Mouse (Mus musculus) lung, embryonic 14.5 days (tissue): ENCODE data around the gene Sox1. TPM values are rescaled to one million over a fixed set of nuclear protein-coding genes. Genes with fewer than 3 reads are reported as not detected.

ENCODE experiments used
- ATAC-seq: fragments of 200-750 bp; cut with Nextera tagmentation; 2 replicates; pipeline ENCODE4 v1.8.0; 2017; ENCODE audit warnings: mild to moderate bottlenecking, moderate TSS enrichment, moderate library complexity; ENCODE audit not compliant: insufficient read depth
- DNase-seq: peaks from one replicate; pipeline ENCODE4 v3.0.0-alpha.2; 2015
- H3K27ac ChIP-seq: fragments of 300-500 bp; sonication (generic); 2 replicates; pipeline ENCODE4 v1.5.1; 2014; ENCODE audit warnings: low read depth, mild to moderate bottlenecking, moderate library complexity
- H3K27me3 ChIP-seq: fragments of 300-500 bp; sonication (generic); 2 replicates; pipeline ENCODE4 v1.6.1; 2014; ENCODE audit warnings: low read length, control low read depth; ENCODE audit not compliant: insufficient read depth
- H3K36me3 ChIP-seq: fragments of 300-500 bp; sonication (generic); 2 replicates; pipeline ENCODE4 v1.6.1; 2014; ENCODE audit warnings: control low read depth; ENCODE audit not compliant: insufficient read depth
- H3K4me1 ChIP-seq: fragments of 300-500 bp; sonication (generic); 2 replicates; pipeline ENCODE4 v1.6.1; 2014; ENCODE audit warnings: antibody characterized with exemption, control low read depth; ENCODE audit not compliant: insufficient read depth
- H3K4me2 ChIP-seq: fragments of 300-500 bp; sonication (generic); 2 replicates; pipeline ENCODE4 v1.6.1; 2014; ENCODE audit warnings: mild to moderate bottlenecking
- H3K4me3 ChIP-seq: fragments of 300-500 bp; sonication (generic); 2 replicates; pipeline ENCODE4 v1.5.1; 2014; ENCODE audit warnings: low read depth, low read length
- H3K9ac ChIP-seq: fragments of 300-500 bp; sonication (generic); 2 replicates; pipeline ENCODE4 v1.6.1; 2014
- H3K9me3 ChIP-seq: fragments of 300-500 bp; sonication (generic); 2 replicates; pipeline ENCODE4 v1.6.1; 2016; ENCODE audit warnings: low read depth, low read length, control low read depth
- CTCF ChIP-seq: IDR thresholded peaks from 2 replicates; pipeline ENCODE4 v1.5.1; 2016; ENCODE audit warnings: antibody characterized with exemption, low read depth
- WGBS: fragments of 180-500 bp; shearing (Covaris S2); extraction: QIAGEN DNeasy Blood & Tissue Kit; methylation state at CpG from one replicate; pipeline ENCODE4 v1.1.7; 2014; 5-methylcytosine and 5-hydroxymethylcytosine counted together
- polyA plus RNA-seq: library from polyadenylated mRNA; unstranded; fragments of >200 nt; fragmentation: Nextera tagmentation; extraction: Ambion mirVana; gene quantifications from 2 replicates; pipeline ENCODE4 v1.2.1, GENCODE M21; 2014

Gene Sox1
- polyA plus RNA-seq, 1 experiment from 2014 or later = 0.04 TPM

DNA sequence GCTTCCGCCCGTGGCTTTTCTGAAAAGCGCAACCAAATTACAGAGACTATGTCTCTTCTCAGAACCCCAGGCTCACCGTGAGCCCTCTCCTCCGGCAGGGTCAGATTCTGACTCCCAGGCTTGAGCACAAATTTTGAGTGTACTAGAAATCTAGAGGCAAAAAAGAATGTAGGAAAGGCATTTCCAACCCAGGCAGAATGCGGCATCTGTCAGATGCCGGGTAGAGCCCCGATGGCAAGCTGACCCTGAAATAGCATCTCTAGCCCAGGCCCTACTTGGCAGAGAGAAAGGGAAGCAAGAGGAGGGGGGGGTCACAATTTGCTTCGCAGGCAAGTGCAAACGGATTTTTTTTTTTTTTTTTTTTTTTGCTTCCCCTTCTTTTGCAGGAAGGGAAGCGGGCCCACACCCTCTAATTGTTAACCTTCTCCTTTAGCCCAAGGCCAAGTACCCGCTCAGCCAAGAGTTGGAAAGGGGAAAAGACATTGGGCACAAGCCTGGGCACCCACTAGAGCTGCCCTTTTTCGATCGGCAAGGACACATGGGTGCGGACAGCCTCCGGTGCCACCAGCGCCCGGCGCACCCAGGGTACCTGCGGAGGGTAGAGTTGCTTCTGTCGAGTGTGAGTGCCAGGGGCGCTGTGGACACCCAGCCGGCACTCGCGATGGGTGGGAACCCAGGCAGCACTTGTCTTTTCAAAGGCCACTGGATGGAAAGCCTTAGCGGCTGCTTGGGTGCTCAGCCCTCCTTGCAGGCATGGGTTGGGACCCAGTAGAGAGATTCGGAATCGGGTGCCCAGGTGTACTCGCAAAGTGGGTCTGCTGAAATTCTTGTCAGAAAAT is 5.1 kb upstream of the Sox1 start:
- Histone ChIP-seq H3K9me3 (no peaks in the 10 kb centered on the region), H3K4me1 (no peaks in the 10 kb centered on the region), H3K27ac (no peak overlapping the region), H3K36me3 (no peaks in the 10 kb centered on the region), H3K4me2 (no peak overlapping the region), H3K9ac (no peak overlapping the region), H3K4me3 (no peak overlapping the region), H3K27me3 (peaks cover 100% of the 10 kb centered on the region)
- DNase-seq (no peak), ATAC-seq (no peak)
- no peak for TF ChIP-seq CTCF
- WGBS = 2% methylated on average over 29 of the region's 29 CpGs

- ATAC-seq = no peak
- Histone ChIP-seq H3K9me3 (no peaks in the 10 kb centered on the region), H3K9ac (no peak overlapping the region), H3K4me3 (no peak overlapping the region), H3K4me2 (no peak overlapping the region), H3K27ac (no peak overlapping the region), H3K27me3 (peaks cover 100% of the 10 kb centered on the region), H3K4me1 (no peaks in the 10 kb centered on the region), H3K36me3 (no peaks in the 10 kb centered on the region)
- DNase-seq = peak; percentile 11
- TF ChIP-seq CTCF = no peak
- WGBS = 2% methylated on average over 38 of the region's 38 CpGs
Observed at GRCm38 (mm10) chr8:12390640-12391365, 4.3 kb upstream of the Sox1 start.

DNA sequence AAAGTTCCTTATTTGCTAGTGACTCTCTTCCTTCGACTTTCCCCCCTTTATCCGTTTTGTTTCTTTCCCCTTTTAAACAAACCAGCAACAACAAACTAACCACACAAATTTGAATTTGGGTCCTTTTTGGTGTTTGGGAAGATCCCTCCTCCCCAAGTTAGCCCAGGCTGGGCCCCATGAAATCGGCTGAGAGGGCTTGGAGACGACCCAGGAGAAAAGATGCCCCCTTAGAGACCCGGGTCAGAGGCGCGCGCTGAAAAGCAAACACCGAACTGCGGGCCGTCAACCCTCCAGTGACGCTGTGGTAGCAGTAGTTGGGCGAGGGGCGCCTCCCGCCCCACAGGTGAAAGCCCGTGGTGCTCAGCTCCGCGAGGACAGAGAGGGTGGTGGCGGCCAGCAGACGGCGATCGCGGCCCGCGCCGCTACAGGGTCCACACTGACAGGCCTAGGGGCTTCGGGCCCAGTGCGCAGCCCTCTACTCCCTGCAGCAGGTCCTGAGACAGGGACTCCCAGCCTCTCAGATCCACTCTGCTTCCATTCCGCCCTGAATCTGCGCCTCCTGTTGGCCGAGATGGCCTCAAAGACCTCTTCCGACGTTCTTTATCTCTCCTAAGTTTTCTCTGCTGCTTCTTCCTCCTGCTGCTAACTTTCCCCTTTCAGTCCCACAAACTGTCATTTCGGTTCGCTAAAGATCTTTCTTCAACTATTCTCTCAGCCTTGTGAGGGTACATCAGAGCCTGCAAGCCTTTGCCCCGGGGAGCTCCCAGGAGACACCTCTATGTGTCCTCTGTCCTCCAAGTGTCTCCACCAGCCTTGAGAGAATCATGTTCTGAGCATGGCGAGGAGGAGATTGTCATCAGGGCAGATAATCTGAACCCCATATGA is 3.5 kb upstream of the Sox1 start:
- WGBS = 2% methylated on average over 37 of the region's 37 CpGs
- Histone ChIP-seq H3K36me3 (no peaks in the 10 kb centered on the region), H3K4me2 (no peak overlapping the region), H3K4me3 (no peak overlapping the region), H3K9me3 (no peaks in the 10 kb centered on the region), H3K27me3 (peaks cover 100% of the 10 kb centered on the region), H3K9ac (no peak overlapping the region), H3K27ac (no peak overlapping the region), H3K4me1 (no peaks in the 10 kb centered on the region)
- TF ChIP-seq CTCF = peak; percentile 72
- ATAC-seq = no peak
- peak; percentile 36 for DNase-seq

GRCm38 (mm10) chr8:12392801-12393200 is 2.3 kb upstream of the Sox1 start:
- no peak overlapping the region for H3K4me3 ChIP-seq
- H3K9ac ChIP-seq = no peak overlapping the region
- DNase-seq = no peak

DNA sequence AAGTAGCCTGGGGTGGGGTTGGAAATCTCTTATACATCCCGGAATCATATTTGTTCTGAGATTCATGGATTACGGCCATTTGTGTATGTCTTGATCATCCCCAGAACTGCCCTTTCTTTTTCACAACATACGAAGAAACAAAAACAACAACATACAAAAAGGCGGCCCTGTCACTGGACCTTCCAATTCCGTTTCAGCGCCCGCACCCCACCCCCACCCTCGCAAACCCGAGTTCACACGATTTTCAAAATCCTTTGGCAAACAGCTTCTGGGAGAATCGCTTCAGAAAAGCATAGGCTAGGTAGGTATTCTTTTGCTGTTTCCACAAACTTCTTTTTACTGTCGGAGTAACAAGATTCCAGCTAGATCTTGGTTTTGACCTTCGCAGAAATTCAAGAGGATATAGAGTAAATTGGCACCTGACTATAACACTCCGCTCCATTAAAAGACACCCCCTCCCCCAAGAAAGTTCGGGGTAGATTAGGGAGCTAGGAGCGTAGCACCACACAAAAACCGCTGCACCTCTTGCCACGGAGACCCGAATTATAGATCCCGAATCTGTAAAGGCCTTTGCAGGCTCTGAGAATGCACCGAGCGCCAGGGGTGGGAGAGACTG is 602 bp upstream of the Sox1 start:
- whole genome bisulfite sequencing = 2% methylated on average over 22 of the region's 22 CpGs
- Histone ChIP-seq H3K4me1 (no peaks in the 10 kb centered on the region), H3K9ac (no peak overlapping the region), H3K9me3 (no peaks in the 10 kb centered on the region), H3K4me3 (peak overlapping the region; percentile 41), H3K4me2 (peak overlapping the region; percentile 69), H3K27me3 (peaks cover 99% of the 10 kb centered on the region), H3K27ac (no peak overlapping the region), H3K36me3 (no peaks in the 10 kb centered on the region)
- DNase-seq = no peak
- no peak for ATAC-seq
- TF ChIP-seq CTCF = no peak

More at GRCm38 (mm10) chr8:12392801-12393200, 2.3 kb upstream of the Sox1 start:
- H3K27ac ChIP-seq = no peak overlapping the region
- H3K36me3 ChIP-seq = no peaks in the 10 kb centered on the region
- ATAC-seq = no peak
- WGBS = 13% methylated on average over 1 of the region's 1 CpGs
- H3K4me2 ChIP-seq = no peak overlapping the region
- H3K27me3 ChIP-seq = peaks cover 100% of the 10 kb centered on the region
- no peaks in the 10 kb centered on the region for H3K9me3 ChIP-seq
- no peaks in the 10 kb centered on the region for H3K4me1 ChIP-seq
- TF ChIP-seq CTCF = no peak

GRCm38 (mm10) chr8:12396501-12397345 is 1.6 kb downstream of the Sox1 start:
- H3K27ac ChIP-seq = no peak overlapping the region
- peak overlapping the region; percentile 33 for H3K4me3 ChIP-seq
- no peaks in the 10 kb centered on the region for H3K4me1 ChIP-seq
- H3K9ac ChIP-seq = no peak overlapping the region
- H3K27me3 ChIP-seq = peaks cover 99% of the 10 kb centered on the region
- no peak for TF ChIP-seq CTCF
- DNase-seq (no peak), ATAC-seq (peak; percentile 32; the same call in 1 of the 2 replicates)
- peak overlapping the region; percentile 54 for H3K4me2 ChIP-seq
- H3K9me3 ChIP-seq = no peaks in the 10 kb centered on the region
- WGBS = under 1% methylated on average over 117 of the region's 118 CpGs
- H3K36me3 ChIP-seq = no peaks in the 10 kb centered on the region
